Mouse (Mus musculus): Measurements from ENCODE around the gene Ptges3.
"Not testable (repeated sequence)": the region's sequence is repeated elsewhere in the genome, so short reads cannot be mapped to it uniquely, and the experiment has no call there.

The Ptges3 gene

GRCm38 (mm10) chr10:128058601-128059151 is at the start of gene Ptges3:
Gene Ptges3 (plus strand): TSS chr10:128058954.
- peak; percentile 99 for DNase-seq (ENCODE audit: low spot score in 2 of 2)

GRCm38 (mm10) chr10:128009735-128010134 is 49.0 kb upstream of the Ptges3 start:
- DNase-seq (ENCODE audit: low spot score in 2 of 2): no peak

GRCm38 (mm10) chr10:128015068-128015934 is 43.5 kb upstream of the Ptges3 start, which contains the start of gene Prim1:
Gene Prim1 (plus strand): TSS chr10:128015168.
- DNase-seq (ENCODE audit: low spot score in 2 of 2): peak; percentile 57 to 80

- DNase-seq (ENCODE audit: low spot score in 2 of 2): no peak
Measured at GRCm38 (mm10) chr10:128022196-128022595, 36.6 kb upstream of the Ptges3 start.

- no peak for DNase-seq (ENCODE audit: low spot score in 2 of 2)
Measured at GRCm38 (mm10) chr10:128023496-128023895, 35.3 kb upstream of the Ptges3 start.

GRCm38 (mm10) chr10:128029931-128030330 is 28.8 kb upstream of the Ptges3 start:
- DNase-seq (ENCODE audit: low spot score in 2 of 2): no peak

- no peak for DNase-seq (ENCODE audit: low spot score in 2 of 2)
Measured at GRCm38 (mm10) chr10:128030860-128031259, 27.9 kb upstream of the Ptges3 start.

GRCm38 (mm10) chr10:128036746-128037425 is 21.9 kb upstream of the Ptges3 start:
- DNase-seq (ENCODE audit: low spot score in 2 of 2): no peak

GRCm38 (mm10) chr10:128037921-128038320 is 20.8 kb upstream of the Ptges3 start:
- DNase-seq (ENCODE audit: low spot score in 2 of 2): no peak

GRCm38 (mm10) chr10:128039167-128039566 is 19.6 kb upstream of the Ptges3 start:
- DNase-seq (ENCODE audit: low spot score in 2 of 2): no peak

GRCm38 (mm10) chr10:128039858-128040257 is 18.9 kb upstream of the Ptges3 start:
- no peak for DNase-seq (ENCODE audit: low spot score in 2 of 2)

- DNase-seq (ENCODE audit: low spot score in 2 of 2): no peak
Measured at GRCm38 (mm10) chr10:128040293-128040692, 18.5 kb upstream of the Ptges3 start.

GRCm38 (mm10) chr10:128041636-128042035 is 17.1 kb upstream of the Ptges3 start:
- DNase-seq (ENCODE audit: low spot score in 2 of 2): no peak

- no peak for DNase-seq (ENCODE audit: low spot score in 2 of 2)
Measured at GRCm38 (mm10) chr10:128042466-128042865, 16.3 kb upstream of the Ptges3 start.

GRCm38 (mm10) chr10:128043041-128043835 is 15.5 kb upstream of the Ptges3 start:
- no peak for DNase-seq (ENCODE audit: low spot score in 2 of 2)

GRCm38 (mm10) chr10:128048157-128048556 is 10.6 kb upstream of the Ptges3 start:
- DNase-seq (ENCODE audit: low spot score in 2 of 2): no peak

- no peak for DNase-seq (ENCODE audit: low spot score in 2 of 2)
Measured at GRCm38 (mm10) chr10:128049741-128050140, 9.0 kb upstream of the Ptges3 start.

GRCm38 (mm10) chr10:128050355-128050754 is 8.4 kb upstream of the Ptges3 start:
- no peak for DNase-seq (ENCODE audit: low spot score in 2 of 2)

- DNase-seq (ENCODE audit: low spot score in 2 of 2): no peak
Measured at GRCm38 (mm10) chr10:128051589-128051988, 7.2 kb upstream of the Ptges3 start.

GRCm38 (mm10) chr10:128052136-128052535 is 6.6 kb upstream of the Ptges3 start:
- DNase-seq (ENCODE audit: low spot score in 2 of 2): not testable (repeated sequence)

- no peak for DNase-seq (ENCODE audit: low spot score in 2 of 2)
Measured at GRCm38 (mm10) chr10:128053001-128053400, 5.8 kb upstream of the Ptges3 start.

GRCm38 (mm10) chr10:128058184-128058583 is 570 bp upstream of the Ptges3 start:
- DNase-seq (ENCODE audit: low spot score in 2 of 2): no peak

Data from cerebellum, postnatal 4 days (tissue).